Mouse (Mus musculus): ENCODE data around the gene P2rx2. TPM values are rescaled to one million over a fixed set of nuclear protein-coding genes. Genes with fewer than 3 reads are reported as not detected.

P2rx2 gene
- polyA plus RNA-seq, 1 experiment from 2014 or later = 0.09 TPM

DNA sequence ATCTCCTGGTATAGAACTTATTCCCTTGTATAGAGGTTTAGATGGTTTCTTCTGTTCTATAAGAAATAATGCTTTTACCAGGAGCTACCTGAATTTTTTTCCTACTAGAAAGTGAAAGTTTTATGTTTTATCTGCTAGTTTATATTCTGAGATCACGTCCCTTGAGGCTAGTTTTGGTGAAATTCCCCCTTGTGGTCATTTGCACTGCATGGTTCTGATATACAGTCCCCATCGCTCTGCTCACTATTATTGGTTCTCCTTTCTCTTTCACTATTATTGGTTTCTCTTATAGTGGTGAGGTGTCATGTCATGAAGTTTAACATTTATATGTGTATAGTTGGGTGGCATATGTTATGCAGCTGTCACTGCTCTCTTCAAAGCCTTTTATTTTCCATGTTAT lies 42.4 kb downstream of the P2rx2 start:
- WGBS (ENCODE audit: insufficient replicate concordance) = 88% methylated on average over 2 of the region's 2 CpGs

DNA sequence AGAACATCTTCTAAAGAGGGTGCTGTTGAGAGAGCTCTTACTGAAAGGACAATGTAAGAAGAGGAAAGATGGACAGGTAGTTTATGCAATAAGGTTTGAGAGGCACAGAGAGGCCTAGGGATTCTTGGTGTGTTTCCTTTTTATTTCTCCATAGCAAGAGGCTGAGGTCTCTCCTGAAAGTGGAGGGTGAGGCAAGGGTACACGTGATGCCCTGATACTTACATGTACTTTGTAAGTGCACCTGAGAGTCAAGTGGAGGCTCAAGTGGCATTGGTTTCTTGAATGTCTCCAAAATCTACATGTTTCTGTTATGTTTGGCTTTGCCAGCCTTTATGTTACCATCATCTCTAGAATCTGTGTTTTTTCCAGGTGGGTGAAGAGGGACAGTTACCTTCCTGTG lies 46.4 kb downstream of the P2rx2 start:
- Histone ChIP-seq H3K4me2 (ENCODE audit: low read depth, low read length) (no peak overlapping the region), H3K9me3 (ENCODE audit: low read length) (no peaks in the 10 kb centered on the region), H3K9ac (replicated peaks) (no peak overlapping the region), H3K27ac (ENCODE audit: low read depth) (no peak overlapping the region), H3K27me3 (ENCODE audit: insufficient read depth, low read length) (no peaks in the 10 kb centered on the region), H3K4me1 (ENCODE audit: insufficient read depth) (no peaks in the 10 kb centered on the region), H3K4me3 (ENCODE audit: low read depth, low read length) (no peak overlapping the region), H3K36me3 (replicated peaks; ENCODE audit: insufficient read depth, low read length) (peaks cover 55% of the 10 kb centered on the region)
- ATAC-seq = no peak
- 79% methylated on average over 1 of the region's 1 CpGs for WGBS (ENCODE audit: insufficient replicate concordance)
- no peak for DNase-seq
- TF ChIP-seq EP300 (IDR thresholded peaks at IDR 0.05; ENCODE audit: low read depth) (no peak), CTCF (IDR thresholded peaks at IDR 0.05; ENCODE audit: low read depth) (no peak)

More for the DNA sequence above, 42.4 kb downstream of the P2rx2 start:
- Histone ChIP-seq H3K4me1 (ENCODE audit: insufficient read depth) (no peaks in the 10 kb centered on the region), H3K4me3 (ENCODE audit: low read depth, low read length) (no peak overlapping the region), H3K4me2 (ENCODE audit: low read depth, low read length) (no peak overlapping the region), H3K9me3 (ENCODE audit: low read length) (no peaks in the 10 kb centered on the region), H3K27me3 (ENCODE audit: insufficient read depth, low read length) (no peaks in the 10 kb centered on the region), H3K9ac (replicated peaks) (no peak overlapping the region), H3K36me3 (replicated peaks; ENCODE audit: insufficient read depth, low read length) (peaks cover 67% of the 10 kb centered on the region), H3K27ac (ENCODE audit: low read depth) (no peak overlapping the region)
- DNase-seq = no peak
- ATAC-seq = no peak
- no peak for TF ChIP-seq EP300 (IDR thresholded peaks at IDR 0.05; ENCODE audit: low read depth)
- TF ChIP-seq CTCF (IDR thresholded peaks at IDR 0.05; ENCODE audit: low read depth) = no peak

DNA sequence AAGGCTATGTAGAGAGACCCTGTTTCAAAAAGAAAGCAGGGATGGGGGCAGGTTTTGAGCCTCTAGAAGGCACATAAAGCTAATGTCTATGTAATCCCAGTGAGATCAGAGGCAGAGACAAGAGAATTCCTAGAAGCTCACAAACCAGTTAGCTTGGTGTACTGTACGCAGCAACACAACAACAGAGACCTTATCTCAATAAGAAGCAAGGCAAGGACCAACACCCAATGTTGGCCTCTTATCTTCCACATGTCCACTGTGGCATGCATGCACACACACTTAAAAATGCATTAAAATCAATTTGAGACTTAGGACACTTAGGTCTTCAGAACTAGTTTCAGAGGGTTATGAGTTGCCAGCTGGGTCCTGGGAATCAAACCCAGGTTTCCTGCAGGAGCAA lies 51.4 kb downstream of the P2rx2 start:
- Histone ChIP-seq H3K4me1 (ENCODE audit: insufficient read depth) (no peaks in the 10 kb centered on the region), H3K9ac (replicated peaks) (no peak overlapping the region), H3K9me3 (ENCODE audit: low read length) (no peaks in the 10 kb centered on the region), H3K27me3 (ENCODE audit: insufficient read depth, low read length) (no peaks in the 10 kb centered on the region), H3K4me3 (ENCODE audit: low read depth, low read length) (no peak overlapping the region), H3K27ac (ENCODE audit: low read depth) (no peak overlapping the region), H3K36me3 (replicated peaks; ENCODE audit: insufficient read depth, low read length) (peaks cover 52% of the 10 kb centered on the region), H3K4me2 (ENCODE audit: low read depth, low read length) (no peak overlapping the region)
- TF ChIP-seq CTCF (IDR thresholded peaks at IDR 0.05; ENCODE audit: low read depth) (no peak), EP300 (IDR thresholded peaks at IDR 0.05; ENCODE audit: low read depth) (no peak)
- 65% methylated on average over 1 of the region's 1 CpGs for WGBS (ENCODE audit: insufficient replicate concordance)
- DNase-seq (no peak), ATAC-seq (0 out of 2 replicates have a peak, but pooled peaks have one; percentile 31)

Other genes starting within 250 kb of the P2rx2 start
- gene Gm35315, start 248.8 kb downstream of the P2rx2 start, polyA plus RNA-seq (2015; fragmentation: Nextera tagmentation; extraction: Ambion mirVana) = 0.47 and 0.51 TPM in 2 replicates
- gene Plcxd1, start 243.2 kb downstream of the P2rx2 start, polyA plus RNA-seq (2015; fragmentation: Nextera tagmentation; extraction: Ambion mirVana) = 0.32 and 0.48 TPM in 2 replicates
- gene Gtpbp6, start 235.0 kb downstream of the P2rx2 start, polyA plus RNA-seq (2015; fragmentation: Nextera tagmentation; extraction: Ambion mirVana) = 7.1 and 7.4 TPM in 2 replicates
- gene Zfp605, start 233.1 kb downstream of the P2rx2 start, polyA plus RNA-seq (2015; fragmentation: Nextera tagmentation; extraction: Ambion mirVana) = 0.76 and 0.99 TPM in 2 replicates
- gene Chfr, start 207.4 kb downstream of the P2rx2 start, polyA plus RNA-seq (2015; fragmentation: Nextera tagmentation; extraction: Ambion mirVana) = 9.6 and 11.6 TPM in 2 replicates
- 3.5 and 4.1 TPM in 2 replicates for gene Golga3, start 166.5 kb downstream of the P2rx2 start, polyA plus RNA-seq (2015; fragmentation: Nextera tagmentation; extraction: Ambion mirVana)
- gene Ankle2, start 112.2 kb downstream of the P2rx2 start, polyA plus RNA-seq (2015; fragmentation: Nextera tagmentation; extraction: Ambion mirVana) = 8.6 and 10.7 TPM in 2 replicates
- 18.8 and 21.0 TPM in 2 replicates for gene Pgam5, start 73.3 kb downstream of the P2rx2 start, polyA plus RNA-seq (2015; fragmentation: Nextera tagmentation; extraction: Ambion mirVana)
- 129 and 148 TPM in 2 replicates for gene Pxmp2, start 57.0 kb downstream of the P2rx2 start, polyA plus RNA-seq (2015; fragmentation: Nextera tagmentation; extraction: Ambion mirVana)
- gene Pole, start 56.9 kb downstream of the P2rx2 start, polyA plus RNA-seq (2015; fragmentation: Nextera tagmentation; extraction: Ambion mirVana) = 5.2 and 6.0 TPM in 2 replicates
- not detected in 2 replicates for gene Lrcol1, start 1.5 kb upstream of the P2rx2 start, polyA plus RNA-seq (2015; fragmentation: Nextera tagmentation; extraction: Ambion mirVana)
- gene Fbrsl1, start 105.3 kb upstream of the P2rx2 start, polyA plus RNA-seq (2015; fragmentation: Nextera tagmentation; extraction: Ambion mirVana) = 3.5 and 3.9 TPM in 2 replicates
- gene Galnt9, start 201.1 kb upstream of the P2rx2 start, polyA plus RNA-seq (2015; fragmentation: Nextera tagmentation; extraction: Ambion mirVana) = 0.07 and 0.11 TPM in 2 replicates